In genomic region chrX:7638401-7639091, GRCm38 (mm10) we compare ENCODE assay signal across 7 mouse cellular contexts. TPM values are rescaled to one million over a fixed set of nuclear protein-coding genes. Genes with fewer than 3 reads are reported as not detected.
DNase-seq lines count a peak whose midpoint lies in the region; ATAC-seq and TF ChIP-seq lines count a peak whose summit lies in the region.

Syp (plus strand) TSS chrX:7638471.

- no peak for TF ChIP-seq EP300 in heart, adult 2 months (IDR thresholded peaks at IDR 0.05; ENCODE audit: insufficient read depth, low read depth, low read length)

- H3K4me3 ChIP-seq in embryonic facial prominence, embryonic 11.5 days (ENCODE audit: low read depth, low read length), result peak within 1 kb of the TSS; percentile 24
- no peak within 1 kb of the TSS for H3K4me3 ChIP-seq in heart, adult 2 months
- peak within 1 kb of the TSS; percentile 28 for H3K4me3 ChIP-seq in limb, embryonic 12.5 days (replicated peaks)
- peak within 1 kb of the TSS; percentile 53 for H3K4me3 ChIP-seq in midbrain, embryonic 13.5 days (replicated peaks)

- no peaks in the 10 kb centered on the region for H3K36me3 ChIP-seq in embryonic facial prominence, embryonic 11.5 days (replicated peaks; ENCODE audit: control insufficient read depth, insufficient read depth, low read depth, low read length)
- H3K36me3 ChIP-seq in heart, adult 2 months (ENCODE audit: control insufficient read depth, insufficient read depth, low read length), result no peaks in the 10 kb centered on the region
- H3K36me3 ChIP-seq in limb, embryonic 12.5 days, result no peaks in the 10 kb centered on the region
- no peaks in the 10 kb centered on the region for H3K36me3 ChIP-seq in midbrain, embryonic 13.5 days

- no peak within 1 kb of the TSS for H3K27ac ChIP-seq in embryonic facial prominence, embryonic 11.5 days (replicated peaks; ENCODE audit: low read depth, low read length)
- H3K27ac ChIP-seq in heart, adult 2 months, result no peak within 1 kb of the TSS
- no peak within 1 kb of the TSS for H3K27ac ChIP-seq in limb, embryonic 12.5 days
- peak within 1 kb of the TSS; percentile 73 for H3K27ac ChIP-seq in midbrain, embryonic 13.5 days

- 14% methylated on average over 38 of the region's 42 CpGs for WGBS in embryonic facial prominence, embryonic 11.5 days
- WGBS in heart, adult 2 months, result 21% methylated on average over 41 of the region's 42 CpGs
- WGBS in limb, embryonic 12.5 days, result 13% methylated on average over 40 of the region's 42 CpGs
- WGBS in midbrain, embryonic 13.5 days, result 20% methylated on average over 33 of the region's 42 CpGs

- DNase-seq in adrenal gland, postnatal 4 days (ENCODE audit: low spot score in 2 of 2), result peak; percentile 65 to 67
- peak; percentile 80 for DNase-seq in embryonic facial prominence, embryonic 11.5 days (ENCODE audit: low spot score)
- DNase-seq in heart, adult 2 months, result peak; percentile 67 to 76
- DNase-seq in kidney, adult 8-10 months, result peak; percentile 63 to 78
- peak; percentile 42 for DNase-seq in skeletal muscle tissue, adult 2 months (ENCODE audit: low read depth, low spot score)

- peak within 1 kb of the TSS; percentile 34 for H3K4me2 ChIP-seq in embryonic facial prominence, embryonic 11.5 days (ENCODE audit: low read depth, low read length)
- H3K4me2 ChIP-seq in limb, embryonic 12.5 days, result peak within 1 kb of the TSS; percentile 48
- peak within 1 kb of the TSS; percentile 70 for H3K4me2 ChIP-seq in midbrain, embryonic 13.5 days (replicated peaks)

- no peaks in the 10 kb centered on the region for H3K79me2 ChIP-seq in heart, adult 2 months (replicated peaks; ENCODE audit: control insufficient read depth, insufficient read depth, low read length)

- no peak within 1 kb of the TSS for H3K9ac ChIP-seq in embryonic facial prominence, embryonic 11.5 days (replicated peaks; ENCODE audit: low read length)
- H3K9ac ChIP-seq in heart, adult 2 months (ENCODE audit: low read depth, low read length), result no peak within 1 kb of the TSS; the same call in 1 of the 2 replicates
- no peak within 1 kb of the TSS for H3K9ac ChIP-seq in limb, embryonic 12.5 days (replicated peaks)
- H3K9ac ChIP-seq in midbrain, embryonic 13.5 days (replicated peaks), result peak within 1 kb of the TSS; percentile 74

- 0 out of 2 replicates have a peak, but pooled peaks cover 2% of the 10 kb centered on the region for H3K27me3 ChIP-seq in embryonic facial prominence, embryonic 11.5 days (ENCODE audit: control insufficient read depth, insufficient read depth, low read length)
- H3K27me3 ChIP-seq in heart, adult 2 months (ENCODE audit: control insufficient read depth, insufficient read depth, low read length), result no peaks in the 10 kb centered on the region
- peaks cover 28% of the 10 kb centered on the region for H3K27me3 ChIP-seq in limb, embryonic 12.5 days
- H3K27me3 ChIP-seq in midbrain, embryonic 13.5 days, result no peaks in the 10 kb centered on the region

- no peaks in the 10 kb centered on the region for H3K4me1 ChIP-seq in embryonic facial prominence, embryonic 11.5 days (ENCODE audit: control insufficient read depth, insufficient read depth, low read length)
- no peaks in the 10 kb centered on the region; the same call in 1 of the 2 replicates for H3K4me1 ChIP-seq in heart, adult 2 months (ENCODE audit: control insufficient read depth, insufficient read depth, low read length)
- H3K4me1 ChIP-seq in limb, embryonic 12.5 days (replicated peaks), result no peaks in the 10 kb centered on the region
- H3K4me1 ChIP-seq in midbrain, embryonic 13.5 days (replicated peaks), result peaks cover 7% of the 10 kb centered on the region

- no peak for TF ChIP-seq CTCF in heart, adult 2 months (IDR thresholded peaks at IDR 0.05)

- ATAC-seq in embryonic facial prominence, embryonic 11.5 days (replicated peaks; ENCODE audit: insufficient number of reproducible peaks, low FRiP score, low TSS enrichment, low read depth), result peak; percentile 73
- peak; percentile 74 for ATAC-seq in limb, embryonic 12.5 days (ENCODE audit: insufficient number of reproducible peaks, insufficient read depth, low FRiP score, low TSS enrichment, low read depth)
- ATAC-seq in midbrain, embryonic 13.5 days, result peak; percentile 87

- no peaks in the 10 kb centered on the region for H3K9me3 ChIP-seq in embryonic facial prominence, embryonic 11.5 days (replicated peaks; ENCODE audit: control insufficient read depth, low read length)
- H3K9me3 ChIP-seq in limb, embryonic 12.5 days, result no peaks in the 10 kb centered on the region
- H3K9me3 ChIP-seq in midbrain, embryonic 13.5 days, result no peaks in the 10 kb centered on the region

- intact Hi-C loops in heart, adult 2 months (cut with DNase I), result no loop called here

- TF ChIP-seq POLR2A in heart, adult 2 months (IDR thresholded peaks at IDR 0.05; ENCODE audit: insufficient read depth, low read depth, low read length), result no peak

RNA-seq across cellular contexts. Expression of gene Syp, which starts in this region (rescaled TPM):
- 10 to 100 TPM; 77.4 to 93.2 TPM for total RNA-seq in adrenal gland, postnatal 4 days (2021)
- polyA plus RNA-seq in embryonic facial prominence, embryonic 11.5 days (2014; fragmentation: Nextera tagmentation; extraction: Ambion mirVana), result 5.3 and 5.8 TPM in 2 replicates
- total RNA-seq in heart, adult 2 months (2021), result 1 to 10 TPM; 2.6 to 4.2 TPM
- polyA plus RNA-seq in heart, adult 2 months (2012; rRNA removed), result 3.4 and 3.8 TPM in 2 replicates
- 0.83 and 1.1 TPM in 2 replicates for polyA plus RNA-seq in limb, embryonic 12.5 days (2016; fragmentation: Nextera tagmentation; extraction: Ambion mirVana)
- polyA plus RNA-seq in midbrain, embryonic 13.5 days (2015; fragmentation: Nextera tagmentation; extraction: Ambion mirVana), result 87.9 and 88.4 TPM in 2 replicates

Comparison
In these comparisons a context has a peak if more than half of its experiments do, and no peak if none do; other contexts are left out.
1. RNA of gene Syp (total RNA-seq): 77.4 to 93.2 TPM in adrenal gland, postnatal 4 days; 2.6 to 4.2 TPM in heart, adult 2 months; every median in the first group is over 10 times any median in the second.
2. RNA of gene Syp (polyA plus RNA-seq): 87.9 to 88.4 TPM in midbrain, embryonic 13.5 days; 5.3 to 5.8 TPM in embryonic facial prominence, embryonic 11.5 days, 3.4 to 3.8 TPM in heart, adult 2 months and 0.83 to 1.1 TPM in limb, embryonic 12.5 days; every median in the first group is over 10 times any median in the second.
3. Peak in every context shown above with its lines, with median percentiles within 50 percentile points of each other: DNase-seq, ATAC-seq and H3K4me2 ChIP-seq.